Mouse (Mus musculus): ENCODE results near the gene F5. TPM values are rescaled to one million over a fixed set of nuclear protein-coding genes. Genes with fewer than 3 reads are reported as not detected.

F5 gene
- polyA plus RNA-seq, 1 experiment from 2014 or later, result 0.24 TPM

Other genes starting within 250 kb of the F5 start
- 19.7 and 20.4 TPM in 2 replicates for gene Scyl3, start 222.7 kb upstream of the F5 start, polyA plus RNA-seq (2016; fragmentation: Nextera tagmentation; extraction: Ambion mirVana)
- gene BC055324, start 157.0 kb upstream of the F5 start, polyA plus RNA-seq (2016; fragmentation: Nextera tagmentation; extraction: Ambion mirVana), result 16.4 and 17.7 TPM in 2 replicates
- 8.0 and 9.6 TPM in 2 replicates for gene Mettl18, start 156.9 kb upstream of the F5 start, polyA plus RNA-seq (2016; fragmentation: Nextera tagmentation; extraction: Ambion mirVana)
- gene Sele, start 103.6 kb upstream of the F5 start, polyA plus RNA-seq (2016; fragmentation: Nextera tagmentation; extraction: Ambion mirVana), result not detected in 2 replicates
- gene Sell, start 89.9 kb upstream of the F5 start, polyA plus RNA-seq (2016; fragmentation: Nextera tagmentation; extraction: Ambion mirVana), result 0.11 and 0.32 TPM in 2 replicates
- gene Selp, start 36.6 kb upstream of the F5 start, polyA plus RNA-seq (2016; fragmentation: Nextera tagmentation; extraction: Ambion mirVana), result not detected in 2 replicates
- 8.2 and 8.8 TPM in 2 replicates for gene Slc19a2, start 97.2 kb downstream of the F5 start, polyA plus RNA-seq (2016; fragmentation: Nextera tagmentation; extraction: Ambion mirVana)
- gene Ccdc181, start 123.7 kb downstream of the F5 start, polyA plus RNA-seq (2016; fragmentation: Nextera tagmentation; extraction: Ambion mirVana), result 14.8 and 15.0 TPM in 2 replicates
- gene Nme7, start 152.3 kb downstream of the F5 start, polyA plus RNA-seq (2016; fragmentation: Nextera tagmentation; extraction: Ambion mirVana), result 24.9 and 26.4 TPM in 2 replicates
- 29.2 and 30.6 TPM in 2 replicates for gene Blzf1, start 155.7 kb downstream of the F5 start, polyA plus RNA-seq (2016; fragmentation: Nextera tagmentation; extraction: Ambion mirVana)